Mouse (Mus musculus): Measurements from ENCODE around the gene Iqgap1. TPM values are rescaled to one million over a fixed set of nuclear protein-coding genes. Genes with fewer than 3 reads are reported as not detected.

Iqgap1 gene
- polyA plus RNA-seq, 1 experiment from 2014 or later = 23.5 TPM

- Histone ChIP-seq H3K4me1 (ENCODE audit: control insufficient read depth, insufficient read depth, low read length) (no peaks in the 10 kb centered on the region), H3K27ac (ENCODE audit: low read depth, low read length) (no peak overlapping the region), H3K9me3 (ENCODE audit: control insufficient read depth, low read length) (no peaks in the 10 kb centered on the region), H3K9ac (ENCODE audit: low read length) (no peak overlapping the region), H3K27me3 (ENCODE audit: control insufficient read depth, insufficient read depth, low read length) (no peaks in the 10 kb centered on the region), H3K4me3 (ENCODE audit: low read depth, low read length) (no peak overlapping the region), H3K36me3 (ENCODE audit: control insufficient read depth, insufficient read depth, low read length) (no peaks in the 10 kb centered on the region), H3K4me2 (no peak overlapping the region)
- WGBS = 80% methylated on average over 10 of the region's 10 CpGs
- no peak for ATAC-seq (ENCODE audit: low FRiP score)
- DNase-seq (ENCODE audit: low spot score, missing footprints) = no peak
Observed at GRCm38 (mm10) chr7:80666198-80666915, 159.4 kb downstream of the Iqgap1 start.

Other genes with a start within 250 kb of the Iqgap1 start
- 7.9 and 9.2 TPM in 2 replicates for gene Crtc3, start 137.1 kb downstream of the Iqgap1 start, polyA plus RNA-seq (2014; fragmentation: Nextera tagmentation; extraction: Ambion mirVana)
- 3.8 and 5.0 TPM in 2 replicates for gene Zscan2, start 34.9 kb upstream of the Iqgap1 start, polyA plus RNA-seq (2014; fragmentation: Nextera tagmentation; extraction: Ambion mirVana)
- gene Wdr73, start 75.3 kb upstream of the Iqgap1 start, polyA plus RNA-seq (2014; fragmentation: Nextera tagmentation; extraction: Ambion mirVana) = 36.1 and 41.2 TPM in 2 replicates
- 6.9 and 7.9 TPM in 2 replicates for gene Nmb, start 79.1 kb upstream of the Iqgap1 start, polyA plus RNA-seq (2014; fragmentation: Nextera tagmentation; extraction: Ambion mirVana)
- 204 TPM in 2 replicates for gene Sec11a, start 121.8 kb upstream of the Iqgap1 start, polyA plus RNA-seq (2014; fragmentation: Nextera tagmentation; extraction: Ambion mirVana)
- 11.3 and 13.6 TPM in 2 replicates for gene Zfp592, start 167.7 kb upstream of the Iqgap1 start, polyA plus RNA-seq (2014; fragmentation: Nextera tagmentation; extraction: Ambion mirVana)
- gene Alpk3, start 231.6 kb upstream of the Iqgap1 start, polyA plus RNA-seq (2014; fragmentation: Nextera tagmentation; extraction: Ambion mirVana) = 0.11 and 0.26 TPM in 2 replicates